Mouse (Mus musculus) right cerebral cortex, postnatal 10 days (tissue): ENCODE measurements around the gene Ifi209.
"Not testable (repeated sequence)": the region's sequence is repeated elsewhere in the genome, so short reads cannot be mapped to it uniquely, and the experiment has no call there.

Experiments
- DNase-seq, 2 experiments: peaks; one replicate each; pipeline ENCODE4 v3.0.0; 2021; ENCODE audit warnings: low spot score in 2 of 2

Gene Ifi209

DNA sequence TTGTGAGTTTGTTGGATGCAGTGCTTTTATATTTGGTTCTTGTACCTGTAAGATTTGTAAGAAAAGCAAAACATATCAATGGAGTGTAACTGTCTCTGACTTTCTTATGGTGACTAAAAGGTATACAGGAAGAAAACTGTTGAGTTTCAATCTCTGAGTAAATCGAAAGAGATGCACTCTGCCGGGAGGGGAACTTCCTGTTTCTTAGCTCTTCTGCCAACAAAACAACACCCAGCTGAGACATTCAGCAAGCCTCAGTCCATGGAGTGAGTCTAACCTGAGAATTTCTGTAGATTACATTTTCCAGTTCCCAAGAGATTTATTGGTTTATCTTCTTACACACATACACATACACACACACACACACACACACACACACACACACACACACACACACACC is at the start of gene Ifi209:
TSS of gene Ifi209 (plus strand) at position 296 of the 400 bp plus-strand sequence.
- DNase-seq = not testable (repeated sequence)

GRCm38 (mm10) chr1:173589698-173590097 is 41.0 kb upstream of the Ifi209 start:
- not testable (repeated sequence) for DNase-seq

GRCm38 (mm10) chr1:173598838-173599494 is 31.8 kb upstream of the Ifi209 start, which contains the start of gene Ifi213:
TSS of gene Ifi213 (minus strand) at chr1:173599274.
- not testable (repeated sequence) for DNase-seq

DNA sequence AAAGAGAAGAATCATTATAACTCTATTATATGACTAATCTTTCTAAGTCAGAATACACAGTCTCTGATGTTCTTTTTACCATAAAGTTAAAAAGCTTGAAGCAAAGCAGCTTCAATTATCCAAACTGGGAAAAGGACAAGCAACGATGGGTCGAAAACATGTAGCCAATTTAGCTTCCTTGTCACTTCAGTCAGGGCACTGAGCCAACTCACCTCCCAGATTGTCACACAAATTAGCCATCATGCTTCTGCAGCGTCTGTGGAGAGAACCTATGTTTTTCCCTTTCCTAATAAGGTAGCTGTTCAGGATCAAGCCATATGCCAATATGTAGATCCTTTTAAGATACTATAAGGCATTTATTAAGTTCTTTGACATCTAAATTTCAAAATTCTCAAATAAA is 20.4 kb upstream of the Ifi209 start:
- not testable (repeated sequence) for DNase-seq

DNA sequence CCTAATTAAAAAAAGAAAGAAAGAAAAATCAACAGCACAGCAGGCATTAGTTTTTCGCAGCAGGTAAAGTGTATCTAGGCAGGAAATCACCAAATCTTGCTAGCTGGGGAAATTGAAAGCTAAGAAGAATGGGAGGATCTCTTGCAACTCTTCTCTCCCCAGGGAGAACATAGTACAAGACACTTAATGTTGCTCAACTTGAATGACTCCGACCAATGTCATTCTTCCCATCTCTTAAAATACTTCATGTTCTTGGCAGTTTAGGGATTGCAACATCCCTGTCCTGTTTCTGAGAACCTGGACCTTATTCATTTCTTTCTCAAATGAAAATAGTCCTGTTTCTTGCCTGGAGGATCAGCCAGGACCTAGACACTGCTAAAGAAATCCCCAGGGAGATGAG is 8.5 kb upstream of the Ifi209 start:
- not testable (repeated sequence) for DNase-seq

DNA sequence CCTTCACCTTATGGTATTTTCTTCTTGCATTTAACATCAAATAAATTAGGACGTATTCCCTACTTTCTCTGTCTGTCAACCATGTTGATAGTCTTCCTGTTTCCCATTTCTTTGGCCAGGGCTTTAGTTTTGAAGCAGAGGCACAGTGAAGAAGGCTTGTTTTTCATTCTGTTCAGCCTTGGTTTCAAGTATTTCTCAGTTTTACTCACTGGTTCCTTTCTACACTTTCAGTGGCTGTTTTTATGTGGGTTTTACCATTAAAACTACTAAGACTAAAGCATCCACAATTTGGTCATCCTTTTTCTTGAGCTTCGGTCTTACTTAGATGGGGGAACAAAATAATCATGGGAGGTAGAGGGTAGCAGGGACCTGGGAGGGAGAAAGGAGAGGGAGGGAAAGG is 6.7 kb upstream of the Ifi209 start:
- DNase-seq = no peak

- no peak for DNase-seq
These were observed 4.0 kb upstream of the Ifi209 start for GRCm38 (mm10) chr1:173626686-173627085.

GRCm38 (mm10) chr1:173633969-173634645 is 3.4 kb downstream of the Ifi209 start:
- no peak for DNase-seq

GRCm38 (mm10) chr1:173645393-173645792 is 14.7 kb downstream of the Ifi209 start:
- DNase-seq = no peak

DNA sequence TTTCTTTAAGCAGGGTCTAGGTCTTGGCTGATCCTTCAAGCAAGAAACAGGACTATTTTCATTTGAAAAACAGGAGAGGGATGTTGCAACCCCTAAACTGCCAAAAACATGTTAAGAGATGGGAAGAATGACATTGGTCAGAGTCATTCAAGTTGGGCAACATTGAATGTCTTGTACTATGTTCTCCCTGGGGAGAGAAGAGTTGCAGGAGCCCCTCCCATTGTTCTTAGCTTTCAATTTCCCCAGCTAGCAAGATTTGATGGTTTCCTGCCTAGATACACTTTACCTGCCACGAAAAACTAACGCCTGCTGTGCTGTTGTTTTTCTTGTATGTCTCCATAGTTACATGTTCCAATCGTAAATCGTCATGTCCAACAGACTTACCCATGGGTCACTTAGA is 27.3 kb downstream of the Ifi209 start:
- DNase-seq = no peak

DNA sequence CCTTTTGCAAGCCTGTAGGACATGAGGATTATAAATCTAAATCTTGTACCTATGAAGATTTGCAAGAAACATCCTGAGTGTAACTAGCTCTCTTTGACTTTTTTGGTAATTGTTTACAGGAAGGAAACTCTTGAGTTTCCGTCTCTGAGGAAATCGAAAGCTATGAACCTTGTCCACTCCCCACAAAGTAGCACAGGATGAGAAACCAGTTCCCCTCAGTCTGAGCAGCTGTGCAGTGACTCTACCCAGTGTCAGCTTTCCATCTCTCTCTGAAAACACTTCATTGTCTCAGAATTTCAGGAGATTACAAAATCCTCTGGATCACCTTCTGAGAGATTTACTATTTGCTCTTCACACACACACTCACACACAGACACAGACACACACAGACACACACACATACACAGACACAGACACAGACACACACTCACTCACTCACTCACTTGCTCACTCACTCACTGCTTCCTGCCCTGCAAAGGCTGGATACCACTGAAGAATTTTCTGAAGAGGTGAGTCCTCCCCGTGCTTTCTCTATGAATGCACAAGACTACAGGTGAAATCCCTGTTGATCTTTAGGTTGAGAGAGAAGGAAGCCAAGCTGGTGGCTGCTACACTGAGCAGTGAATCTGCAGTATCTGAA is 42.9 kb downstream of the Ifi209 start, which contains the start of gene Ifi208:
TSS of gene Ifi208 (plus strand) at position 218 of the 640 bp plus-strand sequence.
- DNase-seq = not testable (repeated sequence)

- not testable (repeated sequence) for DNase-seq
These were observed 47.9 kb downstream of the Ifi209 start for GRCm38 (mm10) chr1:173678605-173679004.

DNA sequence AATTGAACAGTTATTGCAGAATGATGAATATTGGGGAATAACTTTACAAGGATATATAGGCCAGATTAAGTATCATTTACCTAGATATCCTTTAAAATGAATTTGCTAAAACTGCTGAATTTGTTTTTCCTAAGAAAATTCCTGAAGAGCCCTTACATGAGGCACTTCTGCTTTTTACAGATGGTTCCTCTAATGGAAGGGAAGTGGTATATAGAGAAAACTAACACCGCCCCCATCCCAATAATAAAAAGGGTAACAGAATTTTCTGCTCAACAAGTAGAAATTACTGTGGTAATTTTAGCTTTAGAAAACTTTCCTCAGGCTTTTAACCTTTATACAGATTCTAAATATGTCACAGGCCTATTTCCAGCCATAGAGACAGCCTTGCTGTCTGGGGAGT is 63.6 kb downstream of the Ifi209 start:
- DNase-seq = no peak
